30 mouse cellular contexts compared by ENCODE assay signal in the genomic region with DNA sequence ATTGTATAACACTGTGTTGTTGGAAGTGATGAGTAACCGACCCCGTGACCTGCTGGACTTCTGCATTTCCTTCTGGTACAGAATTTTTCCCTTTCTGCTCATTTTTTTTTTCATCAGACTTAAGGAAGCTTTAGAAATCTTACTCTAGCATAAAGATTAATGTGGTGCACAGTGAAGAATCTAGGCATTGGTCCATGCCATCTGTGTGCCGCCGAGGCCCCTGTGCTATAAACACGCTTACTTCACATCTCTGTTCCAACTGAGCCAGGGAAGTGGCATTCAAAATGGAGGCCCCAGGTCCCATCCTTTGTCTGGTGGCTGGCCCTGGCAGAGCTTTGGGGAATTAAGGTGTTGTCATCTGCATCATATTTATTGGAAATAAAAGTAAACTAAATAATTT. TPM values are rescaled to one million over a fixed set of nuclear protein-coding genes. Genes with fewer than 3 reads are reported as not detected.
DNase-seq lines count a peak whose midpoint lies in the region; ATAC-seq and TF ChIP-seq lines count a peak whose summit lies in the region.
"Had no signal": no experiment of that assay in that cellular context is flagged by ENCODE, and none has a peak within 500 bp of the region (broad histone marks: within the 10 kb centered on the region; RNA-seq: fewer than 3 reads in every experiment).

No protein-coding gene starts in this region.

- no peak overlapping the region for H3K4me2 ChIP-seq in forebrain, postnatal 0 days (ENCODE audit: low read depth)
- no peak overlapping the region for H3K4me2 ChIP-seq in forebrain, embryonic 13.5 days
- H3K4me2 ChIP-seq: embryonic facial prominence, embryonic 12.5 days; embryonic facial prominence, embryonic 15.5 days; heart, embryonic 11.5 days; hindbrain, embryonic 12.5 days; hindbrain, embryonic 15.5 days had no signal

- H3K36me3 ChIP-seq in forebrain, postnatal 0 days (ENCODE audit: insufficient read depth) = no peaks in the 10 kb centered on the region
- H3K36me3 ChIP-seq in forebrain, embryonic 13.5 days (ENCODE audit: poor library complexity, severe bottlenecking) = no peaks in the 10 kb centered on the region
- H3K36me3 ChIP-seq: embryonic facial prominence, embryonic 12.5 days; embryonic facial prominence, embryonic 15.5 days; G1E; hindbrain, embryonic 12.5 days; hindbrain, embryonic 15.5 days had no signal

- peak; percentile 34; the same call in 1 of the 2 replicates for ATAC-seq in forebrain, postnatal 0 days
- ATAC-seq in forebrain, embryonic 13.5 days = no peak
- ATAC-seq: intestine, postnatal 0 days; Patski had no signal

- 76% methylated on average over 5 of the region's 5 CpGs for WGBS in forebrain, postnatal 0 days
- 87% methylated on average over 5 of the region's 5 CpGs for WGBS in forebrain, embryonic 13.5 days

- H3K9me3 ChIP-seq in forebrain, postnatal 0 days (ENCODE audit: low read length) = no peaks in the 10 kb centered on the region
- H3K9me3 ChIP-seq in forebrain, embryonic 13.5 days (replicated peaks) = no peaks in the 10 kb centered on the region
- H3K9me3 ChIP-seq: embryonic facial prominence, embryonic 12.5 days; embryonic facial prominence, embryonic 15.5 days; hindbrain, embryonic 12.5 days; hindbrain, embryonic 15.5 days had no signal

- H3K27ac ChIP-seq in forebrain, postnatal 0 days (ENCODE audit: low read depth, low read length) = no peak overlapping the region
- no peak overlapping the region for H3K27ac ChIP-seq in forebrain, embryonic 13.5 days
- H3K27ac ChIP-seq: embryonic facial prominence, embryonic 12.5 days; embryonic facial prominence, embryonic 15.5 days; gastrocnemius, adult 2 months; hindbrain, embryonic 12.5 days; hindbrain, embryonic 15.5 days had no signal

- peak; percentile 48 for DNase-seq in forebrain, postnatal 0 days
- DNase-seq in right cerebral cortex, postnatal 10 days (ENCODE audit: low spot score in 2 of 2) = peak; percentile 33 to 52
- DNase-seq in right cerebral cortex, postnatal 36 days (ENCODE audit: low spot score in 2 of 2) = no peak
- DNase-seq in telencephalon, adult 2 months (ENCODE audit: low read depth, low spot score) = peak; percentile 27
- DNase-seq in adrenal gland, adult 8-10 months = no peak
- DNase-seq: adrenal gland, postnatal 14 days; B cell, adult 2 months; cerebellum, adult 11 months; cerebellum, adult 2 months; cerebellum, adult 9-11 months; cerebellum, postnatal 25 days; gastrocnemius, adult 2 months; gastrocnemius, postnatal 14 days; heart, adult 11 months had no signal

- H3K9ac ChIP-seq in forebrain, postnatal 0 days = no peak overlapping the region
- H3K9ac ChIP-seq in forebrain, embryonic 13.5 days = no peak overlapping the region
- H3K9ac ChIP-seq: embryonic facial prominence, embryonic 12.5 days; embryonic facial prominence, embryonic 15.5 days; hindbrain, embryonic 12.5 days; hindbrain, embryonic 15.5 days had no signal

- no peaks in the 10 kb centered on the region for H3K4me1 ChIP-seq in forebrain, postnatal 0 days (ENCODE audit: insufficient read depth)
- no peaks in the 10 kb centered on the region for H3K4me1 ChIP-seq in forebrain, embryonic 13.5 days
- H3K4me1 ChIP-seq: embryonic facial prominence, embryonic 12.5 days; embryonic facial prominence, embryonic 15.5 days; hindbrain, embryonic 15.5 days had no signal

- H3K4me3 ChIP-seq in forebrain, postnatal 0 days (ENCODE audit: low read depth, low read length) = no peak overlapping the region
- no peak overlapping the region for H3K4me3 ChIP-seq in forebrain, embryonic 13.5 days
- H3K4me3 ChIP-seq: embryonic facial prominence, embryonic 12.5 days; embryonic facial prominence, embryonic 15.5 days; gastrocnemius, adult 2 months; hindbrain, embryonic 12.5 days; hindbrain, embryonic 15.5 days had no signal

- no peaks in the 10 kb centered on the region for H3K27me3 ChIP-seq in forebrain, postnatal 0 days (ENCODE audit: insufficient read depth, low read length)
- H3K27me3 ChIP-seq in forebrain, embryonic 13.5 days = no peaks in the 10 kb centered on the region
- H3K27me3 ChIP-seq: embryonic facial prominence, embryonic 12.5 days; embryonic facial prominence, embryonic 15.5 days; hindbrain, embryonic 12.5 days; hindbrain, embryonic 15.5 days; Patski had no signal

- TF ChIP-seq CTCF in forebrain, postnatal 0 days (IDR thresholded peaks at IDR 0.05; ENCODE audit: low read depth) = no peak

RNA-seq across cellular contexts. Expression of a gene that starts 44.8 kb away (rescaled TPM):
- 8.6 and 8.7 TPM in 2 replicates for total RNA-seq in forebrain, postnatal 0 days (2014; rRNA removed)
- polyA plus RNA-seq in forebrain, postnatal 0 days (2015; fragmentation: Nextera tagmentation; extraction: Ambion mirVana) = 6.5 and 6.7 TPM in 2 replicates
- 0.65 and 2.4 TPM in 2 replicates for polyA plus RNA-seq in forebrain, embryonic 13.5 days (2015; fragmentation: Nextera tagmentation; extraction: Ambion mirVana)
- not detected for total RNA-seq in adrenal gland, adult 8-10 months (2022)
- total RNA-seq: adrenal gland, adult 18-20 months; adrenal gland, postnatal 14 days; CH12.LX; common myeloid progenitor, adult 5-6 weeks; G1E; gastrocnemius, adult 2 months; heart, adult 8-10 months; heart, postnatal 25 days; hematopoietic stem cell, adult 5-6 weeks had no signal
- polyA plus RNA-seq: G1E; heart, postnatal 0 days; Patski had no signal

Comparison
In these comparisons a context has a peak if more than half of its experiments do, and no peak if none do; other contexts are left out.
1. DNase-seq: peak in forebrain, postnatal 0 days (single experiment), right cerebral cortex, postnatal 10 days (2 of 2) and telencephalon, adult 2 months (single experiment); none in right cerebral cortex, postnatal 36 days (0 of 2) and adrenal gland, adult 8-10 months (single experiment).